Mouse (Mus musculus): ENCODE data around the gene Vmn2r51. TPM values are rescaled to one million over a fixed set of nuclear protein-coding genes. Genes with fewer than 3 reads are reported as not detected.
"Not testable (repeated sequence)": the region's sequence is repeated elsewhere in the genome, so short reads cannot be mapped to it uniquely, and the experiment has no call there.

Gene Vmn2r51
- polyA plus RNA-seq (2014; fragmentation: Nextera tagmentation; extraction: Ambion mirVana) = not detected in 2 replicates

GRCm38 (mm10) chr7:10105641-10106040 lies at the start of gene Vmn2r51:
Gene Vmn2r51 (minus strand): TSS chr7:10105741.
- DNase-seq (ENCODE audit: low spot score); H3K4me3 ChIP-seq (ENCODE audit: low read depth, low read length); H3K9ac ChIP-seq (ENCODE audit: low read length); H3K9me3 ChIP-seq (ENCODE audit: control insufficient read depth, low read length); H3K4me1 ChIP-seq (replicated peaks; ENCODE audit: control insufficient read depth, insufficient read depth, low read length); H3K27me3 ChIP-seq (replicated peaks; ENCODE audit: control insufficient read depth, insufficient read depth, low read length); H3K27ac ChIP-seq (ENCODE audit: low read depth); H3K4me2 ChIP-seq (ENCODE audit: low read length); H3K36me3 ChIP-seq (ENCODE audit: control insufficient read depth, insufficient read depth, low read length); ATAC-seq (replicated peaks; ENCODE audit: low FRiP score, low TSS enrichment, low read depth): not testable (repeated sequence)
- 63% methylated on average over 1 of the region's 1 CpGs for WGBS

- DNase-seq (ENCODE audit: low spot score); H3K4me3 ChIP-seq (ENCODE audit: low read depth, low read length); H3K4me1 ChIP-seq (replicated peaks; ENCODE audit: control insufficient read depth, insufficient read depth, low read length); ATAC-seq (replicated peaks; ENCODE audit: low FRiP score, low TSS enrichment, low read depth); H3K27me3 ChIP-seq (replicated peaks; ENCODE audit: control insufficient read depth, insufficient read depth, low read length); H3K36me3 ChIP-seq (ENCODE audit: control insufficient read depth, insufficient read depth, low read length); H3K4me2 ChIP-seq (ENCODE audit: low read length); H3K9ac ChIP-seq (ENCODE audit: low read length); H3K27ac ChIP-seq (ENCODE audit: low read depth); H3K9me3 ChIP-seq (ENCODE audit: control insufficient read depth, low read length): not testable (repeated sequence)
Measured at GRCm38 (mm10) chr7:10053196-10053595, 52.3 kb downstream of the Vmn2r51 start, which contains the start of gene Vmn2r50. Gene Vmn2r50 (minus strand): TSS chr7:10053296.

Other genes starting within 250 kb of the Vmn2r51 start
- gene Vmn2r48, start 152.2 kb downstream of the Vmn2r51 start, polyA plus RNA-seq (2014; fragmentation: Nextera tagmentation; extraction: Ambion mirVana) = not detected in 2 replicates
- not detected in 2 replicates for gene Vmn2r49, start 113.5 kb downstream of the Vmn2r51 start, polyA plus RNA-seq (2014; fragmentation: Nextera tagmentation; extraction: Ambion mirVana)
- not detected in 2 replicates for gene Vmn2r50, start 52.4 kb downstream of the Vmn2r51 start, polyA plus RNA-seq (2014; fragmentation: Nextera tagmentation; extraction: Ambion mirVana)
- not detected in 2 replicates for gene Vmn2r52, start 70.8 kb upstream of the Vmn2r51 start, polyA plus RNA-seq (2014; fragmentation: Nextera tagmentation; extraction: Ambion mirVana)
- gene Vmn1r66, start 172.3 kb upstream of the Vmn2r51 start, polyA plus RNA-seq (2014; fragmentation: Nextera tagmentation; extraction: Ambion mirVana) = not detected in 2 replicates